Mouse (Mus musculus): ENCODE measurements around the gene Smad3.

GRCm38 (mm10) chr9:63704131-63704530, 53.7 kb downstream of the Smad3 start:
- TF ChIP-seq CTCF (IDR thresholded peaks at IDR 0.05) (no peak), EP300 (IDR thresholded peaks at IDR 0.05) (no peak)
